Mouse (Mus musculus): ENCODE measurements at regions not wholly inside any gene's neighbourhood (a gene's known extent, or its start where the extent isn't known, plus 50 kb on each side); places are given as distances from the start of the nearest gene placed in this dataset.

GRCm38 (mm10) chr3:139135371-139135770, 60.4 kb upstream of the Rap1gds1 start:
- H3K27ac ChIP-seq (ENCODE audit: low read depth): no peak overlapping the region
- no peak overlapping the region for H3K9ac ChIP-seq (replicated peaks)
- 69% methylated on average over 3 of the region's 3 CpGs for WGBS (ENCODE audit: insufficient replicate concordance)
- no peak for ATAC-seq
- H3K4me1 ChIP-seq (ENCODE audit: insufficient read depth): no peaks in the 10 kb centered on the region
- H3K36me3 ChIP-seq (replicated peaks; ENCODE audit: insufficient read depth, low read length): no peaks in the 10 kb centered on the region
- no peak overlapping the region for H3K4me2 ChIP-seq (ENCODE audit: low read depth, low read length)
- no peak overlapping the region for H3K4me3 ChIP-seq (ENCODE audit: low read depth, low read length)
- DNase-seq: no peak
- TF ChIP-seq EP300 (IDR thresholded peaks at IDR 0.05; ENCODE audit: low read depth): no peak
- no peak for TF ChIP-seq CTCF (IDR thresholded peaks at IDR 0.05; ENCODE audit: low read depth)
- H3K9me3 ChIP-seq (ENCODE audit: low read length): no peaks in the 10 kb centered on the region
- no peaks in the 10 kb centered on the region for H3K27me3 ChIP-seq (ENCODE audit: insufficient read depth, low read length)

- no peak for ATAC-seq
- WGBS (ENCODE audit: insufficient replicate concordance): 79% methylated on average over 2 of the region's 2 CpGs
- no peak for TF ChIP-seq CTCF (IDR thresholded peaks at IDR 0.05; ENCODE audit: low read depth)
- no peak for TF ChIP-seq EP300 (IDR thresholded peaks at IDR 0.05; ENCODE audit: low read depth)
Observed at GRCm38 (mm10) chr3:139136044-139136443, 61.0 kb upstream of the Rap1gds1 start.

GRCm38 (mm10) chr3:139152654-139153053, 52.8 kb upstream of the Stpg2 start:
- Histone ChIP-seq H3K4me2 (ENCODE audit: low read depth, low read length) (no peak overlapping the region), H3K9ac (replicated peaks) (no peak overlapping the region), H3K9me3 (ENCODE audit: low read length) (no peaks in the 10 kb centered on the region), H3K27ac (ENCODE audit: low read depth) (no peak overlapping the region), H3K4me3 (ENCODE audit: low read depth, low read length) (no peak overlapping the region), H3K27me3 (ENCODE audit: insufficient read depth, low read length) (no peaks in the 10 kb centered on the region), H3K4me1 (ENCODE audit: insufficient read depth) (no peaks in the 10 kb centered on the region), H3K36me3 (replicated peaks; ENCODE audit: insufficient read depth, low read length) (no peaks in the 10 kb centered on the region)
- WGBS (ENCODE audit: insufficient replicate concordance): 57% methylated on average over 3 of the region's 3 CpGs
- ATAC-seq: no peak
- no peak for DNase-seq
- TF ChIP-seq EP300 (IDR thresholded peaks at IDR 0.05; ENCODE audit: low read depth) (no peak), CTCF (IDR thresholded peaks at IDR 0.05; ENCODE audit: low read depth) (peak; percentile 23; the same call in 1 of the 2 replicates)

More at GRCm38 (mm10) chr3:139136044-139136443, 61.0 kb upstream of the Rap1gds1 start:
- DNase-seq: no peak
- no peaks in the 10 kb centered on the region for H3K9me3 ChIP-seq (ENCODE audit: low read length)
- no peak overlapping the region for H3K27ac ChIP-seq (ENCODE audit: low read depth)
- no peak overlapping the region for H3K4me2 ChIP-seq (ENCODE audit: low read depth, low read length)
- H3K4me1 ChIP-seq (ENCODE audit: insufficient read depth): no peaks in the 10 kb centered on the region
- no peak overlapping the region for H3K9ac ChIP-seq (replicated peaks)
- no peak overlapping the region for H3K4me3 ChIP-seq (ENCODE audit: low read depth, low read length)
- H3K36me3 ChIP-seq (replicated peaks; ENCODE audit: insufficient read depth, low read length): no peaks in the 10 kb centered on the region
- H3K27me3 ChIP-seq (ENCODE audit: insufficient read depth, low read length): no peaks in the 10 kb centered on the region

- Histone ChIP-seq H3K4me1 (ENCODE audit: insufficient read depth) (no peaks in the 10 kb centered on the region), H3K36me3 (replicated peaks; ENCODE audit: insufficient read depth, low read length) (no peaks in the 10 kb centered on the region), H3K9ac (replicated peaks) (no peak overlapping the region), H3K27me3 (ENCODE audit: insufficient read depth, low read length) (no peaks in the 10 kb centered on the region), H3K9me3 (ENCODE audit: low read length) (no peaks in the 10 kb centered on the region), H3K27ac (ENCODE audit: low read depth) (no peak overlapping the region), H3K4me2 (ENCODE audit: low read depth, low read length) (no peak overlapping the region), H3K4me3 (ENCODE audit: low read depth, low read length) (no peak overlapping the region)
- no peak for ATAC-seq
- no peak for DNase-seq
- WGBS (ENCODE audit: insufficient replicate concordance): 77% methylated on average over 1 of the region's 1 CpGs
- no peak for TF ChIP-seq CTCF (IDR thresholded peaks at IDR 0.05; ENCODE audit: low read depth)
- TF ChIP-seq EP300 (IDR thresholded peaks at IDR 0.05; ENCODE audit: low read depth): no peak
Observed at GRCm38 (mm10) chr3:139154294-139154693, 51.2 kb upstream of the Stpg2 start.
